Mouse (Mus musculus) neural tube, embryonic 11.5 days (tissue): ENCODE measurements around the gene Exoc2. TPM values are rescaled to one million over a fixed set of nuclear protein-coding genes. Genes with fewer than 3 reads are reported as not detected.

Experiments used
- ATAC-seq: fragments of 200-750 bp; cut with Nextera tagmentation; 2 replicates; pipeline ENCODE4 v1.8.0; 2017; ENCODE audit warnings: moderate number of reproducible peaks, mild to moderate bottlenecking, moderate TSS enrichment, moderate library complexity; ENCODE audit not compliant: insufficient read depth, low FRiP score, low TSS enrichment
- DNase-seq: peaks from one replicate; pipeline ENCODE4 v3.0.0-alpha.2; 2015; ENCODE audit warnings: low spot score
- H3K27ac ChIP-seq: fragments of 300-500 bp; sonication (generic); 2 replicates; pipeline ENCODE4 v1.5.1; 2014; ENCODE audit warnings: low read depth, mild to moderate bottlenecking, low read length
- H3K27me3 ChIP-seq: fragments of 300-500 bp; sonication (generic); 2 replicates; pipeline ENCODE4 v1.6.1; 2014; ENCODE audit warnings: mild to moderate bottlenecking, low read length, mixed read lengths; ENCODE audit not compliant: control insufficient read depth, insufficient read depth
- H3K36me3 ChIP-seq: fragments of 300-500 bp; sonication (generic); 2 replicates; pipeline ENCODE4 v1.6.1; 2014; ENCODE audit warnings: mild to moderate bottlenecking, low read length, moderate library complexity, mixed read lengths; ENCODE audit not compliant: control insufficient read depth, insufficient read depth
- H3K4me1 ChIP-seq: fragments of 300-500 bp; sonication (generic); 2 replicates; pipeline ENCODE4 v1.6.1; 2014; ENCODE audit warnings: low read length, mixed read lengths; ENCODE audit not compliant: control insufficient read depth, insufficient read depth
- H3K4me2 ChIP-seq: fragments of 300-500 bp; sonication (generic); 2 replicates; pipeline ENCODE4 v1.6.1; 2014; ENCODE audit warnings: low read depth, mild to moderate bottlenecking, moderate library complexity
- H3K4me3 ChIP-seq: fragments of 300-500 bp; sonication (generic); 2 replicates; pipeline ENCODE4 v1.5.1; 2014; ENCODE audit warnings: low read depth, low read length
- H3K9ac ChIP-seq: fragments of 300-500 bp; sonication (generic); 2 replicates; pipeline ENCODE4 v1.6.1; 2014; ENCODE audit warnings: mild to moderate bottlenecking, low read length
- H3K9me3 ChIP-seq: fragments of 300-500 bp; sonication (generic); 2 replicates; pipeline ENCODE4 v1.6.1; 2016; ENCODE audit warnings: low read length; ENCODE audit not compliant: control insufficient read depth
- WGBS: fragments of 180-500 bp; shearing (Covaris S2); extraction: QIAGEN DNeasy Blood & Tissue Kit; methylation state at CpG from one replicate; pipeline ENCODE4 v1.1.7; 2014; 5-methylcytosine and 5-hydroxymethylcytosine counted together
- polyA plus RNA-seq: library from polyadenylated mRNA; unstranded; fragments of >200 nt; fragmentation: Nextera tagmentation; extraction: Ambion mirVana; gene quantifications from 2 replicates; pipeline ENCODE4 v1.2.1, GENCODE M21; 2014

Gene Exoc2
- polyA plus RNA-seq, 1 experiment from 2014 or later, result 44.5 TPM

GRCm38 (mm10) chr13:30782419-30782818 lies 191.5 kb downstream of the Exoc2 start:
- no peaks in the 10 kb centered on the region for H3K36me3 ChIP-seq
- no peak overlapping the region for H3K9ac ChIP-seq
- no peak overlapping the region for H3K27ac ChIP-seq
- no peaks in the 10 kb centered on the region for H3K27me3 ChIP-seq
- WGBS, result 65% methylated on average over 8 of the region's 8 CpGs
- H3K4me3 ChIP-seq, result no peak overlapping the region
- ATAC-seq (no peak), DNase-seq (no peak)
- no peaks in the 10 kb centered on the region for H3K4me1 ChIP-seq
- H3K9me3 ChIP-seq, result no peaks in the 10 kb centered on the region
- H3K4me2 ChIP-seq, result no peak overlapping the region

- no peak for DNase-seq
- Histone ChIP-seq H3K4me3 (no peak overlapping the region), H3K9me3 (no peaks in the 10 kb centered on the region), H3K27me3 (no peaks in the 10 kb centered on the region), H3K4me1 (no peaks in the 10 kb centered on the region), H3K9ac (no peak overlapping the region), H3K27ac (no peak overlapping the region), H3K36me3 (no peaks in the 10 kb centered on the region), H3K4me2 (no peak overlapping the region)
- ATAC-seq, result no peak
- WGBS, result 73% methylated on average over 2 of the region's 2 CpGs
These were observed 192.0 kb downstream of the Exoc2 start for GRCm38 (mm10) chr13:30781905-30782304.

- Histone ChIP-seq H3K4me2 (no peak overlapping the region), H3K9ac (no peak overlapping the region), H3K9me3 (no peaks in the 10 kb centered on the region), H3K27ac (no peak overlapping the region), H3K27me3 (no peaks in the 10 kb centered on the region), H3K4me3 (no peak overlapping the region), H3K36me3 (no peaks in the 10 kb centered on the region), H3K4me1 (no peaks in the 10 kb centered on the region)
- ATAC-seq (no peak), DNase-seq (no peak)
- 83% methylated on average over 11 of the region's 11 CpGs for WGBS
These were observed 196.2 kb downstream of the Exoc2 start for GRCm38 (mm10) chr13:30777678-30778179.

GRCm38 (mm10) chr13:30776021-30776420 lies 197.9 kb downstream of the Exoc2 start:
- DNase-seq, result no peak
- no peak overlapping the region for H3K4me3 ChIP-seq
- no peak overlapping the region for H3K9ac ChIP-seq
- no peaks in the 10 kb centered on the region for H3K4me1 ChIP-seq
- ATAC-seq, result no peak
- no peaks in the 10 kb centered on the region for H3K27me3 ChIP-seq
- H3K27ac ChIP-seq, result no peak overlapping the region
- 90% methylated on average over 2 of the region's 2 CpGs for WGBS
- H3K36me3 ChIP-seq, result no peaks in the 10 kb centered on the region
- no peak overlapping the region for H3K4me2 ChIP-seq
- no peaks in the 10 kb centered on the region for H3K9me3 ChIP-seq

GRCm38 (mm10) chr13:30767477-30768127 lies 206.3 kb downstream of the Exoc2 start:
- H3K27ac ChIP-seq, result no peak overlapping the region
- DNase-seq (no peak), ATAC-seq (no peak)
- no peaks in the 10 kb centered on the region for H3K27me3 ChIP-seq
- no peak overlapping the region for H3K9ac ChIP-seq
- H3K4me1 ChIP-seq, result no peaks in the 10 kb centered on the region
- H3K36me3 ChIP-seq, result no peaks in the 10 kb centered on the region
- WGBS, result 89% methylated on average over 6 of the region's 6 CpGs
- H3K9me3 ChIP-seq, result no peaks in the 10 kb centered on the region
- no peak overlapping the region for H3K4me3 ChIP-seq
- H3K4me2 ChIP-seq, result no peak overlapping the region

GRCm38 (mm10) chr13:30766636-30767476 lies 207.0 kb downstream of the Exoc2 start:
- no peak for DNase-seq
- 93% methylated on average over 5 of the region's 5 CpGs for WGBS

GRCm38 (mm10) chr13:30765906-30766305 lies 208.0 kb downstream of the Exoc2 start:
- Histone ChIP-seq H3K4me2 (no peak overlapping the region), H3K36me3 (no peaks in the 10 kb centered on the region), H3K4me1 (no peaks in the 10 kb centered on the region), H3K4me3 (no peak overlapping the region), H3K9ac (no peak overlapping the region), H3K27ac (no peak overlapping the region), H3K9me3 (no peaks in the 10 kb centered on the region), H3K27me3 (no peaks in the 10 kb centered on the region)
- 84% methylated on average over 5 of the region's 5 CpGs for WGBS
- no peak for DNase-seq
- no peak for ATAC-seq

More at GRCm38 (mm10) chr13:30766636-30767476, 207.0 kb downstream of the Exoc2 start:
- Histone ChIP-seq H3K27ac (no peak overlapping the region), H3K9me3 (no peaks in the 10 kb centered on the region), H3K4me1 (no peaks in the 10 kb centered on the region), H3K4me3 (no peak overlapping the region), H3K4me2 (no peak overlapping the region), H3K27me3 (no peaks in the 10 kb centered on the region), H3K9ac (no peak overlapping the region), H3K36me3 (no peaks in the 10 kb centered on the region)
- ATAC-seq, result no peak

- Histone ChIP-seq H3K9me3 (no peaks in the 10 kb centered on the region), H3K36me3 (no peaks in the 10 kb centered on the region), H3K27ac (no peak overlapping the region), H3K27me3 (no peaks in the 10 kb centered on the region), H3K9ac (no peak overlapping the region), H3K4me2 (no peak overlapping the region), H3K4me1 (no peaks in the 10 kb centered on the region), H3K4me3 (no peak overlapping the region)
- DNase-seq, result no peak
- 90% methylated on average over 8 of the region's 8 CpGs for WGBS
- ATAC-seq, result no peak
These were observed 209.7 kb downstream of the Exoc2 start for GRCm38 (mm10) chr13:30764014-30764740.
